Mouse (Mus musculus): ENCODE measurements around the gene Ciart. TPM values are rescaled to one million over a fixed set of nuclear protein-coding genes. Genes with fewer than 3 reads are reported as not detected.
"Not testable (repeated sequence)": the region's sequence is repeated elsewhere in the genome, so short reads cannot be mapped to it uniquely, and the experiment has no call there.

Gene Ciart
- total and polyA plus RNA-seq, 2 experiments = 1.7 to 19.5 TPM

DNA sequence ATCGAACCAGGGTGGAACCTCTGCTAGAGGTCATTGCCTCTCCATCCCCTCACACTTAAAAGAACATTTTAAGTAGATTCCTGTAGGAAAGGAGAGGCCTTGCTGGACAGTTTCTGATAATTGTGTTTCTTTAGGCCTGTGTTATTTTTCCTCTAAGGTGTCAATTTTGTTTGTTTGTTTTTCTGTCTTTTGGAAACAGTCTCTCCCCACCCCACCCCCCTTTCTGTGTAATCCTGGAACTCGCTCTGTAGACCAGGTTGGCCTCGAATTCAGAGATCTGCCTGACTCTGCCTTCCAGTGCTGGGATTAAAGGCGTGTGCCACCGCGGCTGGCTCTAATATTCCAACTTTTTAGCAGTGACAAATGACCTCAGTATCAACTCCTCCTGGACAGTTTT is 46.2 kb upstream of the Ciart start:
- DNase-seq (ENCODE audit: extremely low read depth, low read depth, low spot score) = no peak
- TF ChIP-seq CTCF (IDR thresholded peaks at IDR 0.05; ENCODE audit: low read depth, low read length) (no peak), POLR2A (IDR thresholded peaks at IDR 0.05; ENCODE audit: extremely low read depth, insufficient read depth, low read length) (no peak)
- H3K9ac ChIP-seq (ENCODE audit: low read depth, low read length) = no peak overlapping the region
- no peaks in the 10 kb centered on the region for H3K36me3 ChIP-seq (ENCODE audit: control insufficient read depth, insufficient read depth, low read length)
- peaks cover 4% of the 10 kb centered on the region; the same call in 1 of the 2 replicates for H3K79me2 ChIP-seq (ENCODE audit: control insufficient read depth, insufficient read depth, low read length)
- H3K27ac ChIP-seq (replicated peaks; ENCODE audit: insufficient read depth, low read depth, low read length) = no peak overlapping the region
- peaks cover 2% of the 10 kb centered on the region for H3K4me1 ChIP-seq (ENCODE audit: control insufficient read depth, insufficient read depth, low read length)
- 62% methylated on average over 6 of the region's 6 CpGs for WGBS
- no peak overlapping the region for H3K4me3 ChIP-seq (ENCODE audit: insufficient read depth, low read depth, low read length)
- no peaks in the 10 kb centered on the region for H3K27me3 ChIP-seq (ENCODE audit: control insufficient read depth, insufficient read depth, low read length)

DNA sequence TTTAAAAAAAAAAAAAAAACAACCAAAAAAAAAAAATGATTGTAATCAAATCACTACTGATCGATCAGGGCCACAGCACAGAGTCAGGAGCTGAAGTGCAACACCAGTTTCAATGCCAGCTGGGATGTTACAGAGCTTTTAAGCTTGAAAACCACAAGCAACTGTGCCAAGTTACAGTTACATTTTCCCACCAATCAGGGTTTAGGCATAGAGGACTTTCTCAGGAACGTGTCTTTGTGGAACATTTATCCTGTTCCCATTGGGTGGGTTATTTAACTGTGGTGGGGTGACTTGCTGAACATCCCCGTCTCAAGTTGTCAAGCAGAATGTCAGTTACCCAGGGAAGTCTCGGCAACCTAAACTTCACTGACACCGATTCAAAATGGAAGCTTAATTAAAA is 43.0 kb upstream of the Ciart start:
- Histone ChIP-seq H3K36me3 (ENCODE audit: control insufficient read depth, insufficient read depth, low read length) (no peaks in the 10 kb centered on the region), H3K27me3 (ENCODE audit: control insufficient read depth, insufficient read depth, low read length) (no peaks in the 10 kb centered on the region), H3K9ac (ENCODE audit: low read depth, low read length) (no peak overlapping the region), H3K27ac (replicated peaks; ENCODE audit: insufficient read depth, low read depth, low read length) (no peak overlapping the region), H3K79me2 (ENCODE audit: control insufficient read depth, insufficient read depth, low read length) (peaks cover 4% of the 10 kb centered on the region; the same call in 1 of the 2 replicates), H3K4me1 (ENCODE audit: control insufficient read depth, insufficient read depth, low read length) (peaks cover 2% of the 10 kb centered on the region), H3K4me3 (ENCODE audit: insufficient read depth, low read depth, low read length) (no peak overlapping the region)
- no peak for DNase-seq (ENCODE audit: extremely low read depth, low read depth, low spot score)
- TF ChIP-seq CTCF (IDR thresholded peaks at IDR 0.05; ENCODE audit: low read depth, low read length) = no peak
- no peak for TF ChIP-seq POLR2A (IDR thresholded peaks at IDR 0.05; ENCODE audit: extremely low read depth, insufficient read depth, low read length)
- 92% methylated on average over 5 of the region's 5 CpGs for WGBS

DNA sequence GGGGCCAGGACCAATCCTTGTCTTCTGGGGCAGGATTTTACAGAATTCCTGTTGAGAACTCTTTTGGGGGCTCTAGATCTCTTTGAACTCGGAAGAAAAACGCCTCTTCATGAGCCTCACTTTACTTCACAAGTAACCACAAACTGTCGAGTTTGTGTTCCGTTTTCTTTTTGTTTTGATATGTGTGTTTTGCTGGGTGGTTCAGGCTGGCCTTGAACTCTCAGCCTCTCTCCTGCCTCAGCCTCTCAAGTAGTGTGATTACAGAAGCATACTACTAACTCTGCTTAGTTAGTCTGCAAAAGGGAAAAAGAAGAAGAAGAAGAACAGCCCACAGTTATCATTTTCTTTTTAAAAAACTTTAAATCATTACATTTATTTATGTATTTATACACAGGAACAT is 42.1 kb upstream of the Ciart start:
- H3K9ac ChIP-seq (ENCODE audit: low read depth, low read length) = no peak overlapping the region
- no peak for TF ChIP-seq POLR2A (IDR thresholded peaks at IDR 0.05; ENCODE audit: extremely low read depth, insufficient read depth, low read length)
- TF ChIP-seq CTCF (IDR thresholded peaks at IDR 0.05; ENCODE audit: low read depth, low read length) = no peak
- H3K4me3 ChIP-seq (ENCODE audit: insufficient read depth, low read depth, low read length) = no peak overlapping the region
- H3K79me2 ChIP-seq (ENCODE audit: control insufficient read depth, insufficient read depth, low read length) = no peaks in the 10 kb centered on the region
- no peaks in the 10 kb centered on the region for H3K27me3 ChIP-seq (ENCODE audit: control insufficient read depth, insufficient read depth, low read length)
- H3K36me3 ChIP-seq (ENCODE audit: control insufficient read depth, insufficient read depth, low read length) = no peaks in the 10 kb centered on the region
- 57% methylated on average over 4 of the region's 4 CpGs for WGBS
- no peak overlapping the region for H3K27ac ChIP-seq (replicated peaks; ENCODE audit: insufficient read depth, low read depth, low read length)
- peaks cover 2% of the 10 kb centered on the region for H3K4me1 ChIP-seq (ENCODE audit: control insufficient read depth, insufficient read depth, low read length)
- no peak for DNase-seq (ENCODE audit: extremely low read depth, low read depth, low spot score)

DNA sequence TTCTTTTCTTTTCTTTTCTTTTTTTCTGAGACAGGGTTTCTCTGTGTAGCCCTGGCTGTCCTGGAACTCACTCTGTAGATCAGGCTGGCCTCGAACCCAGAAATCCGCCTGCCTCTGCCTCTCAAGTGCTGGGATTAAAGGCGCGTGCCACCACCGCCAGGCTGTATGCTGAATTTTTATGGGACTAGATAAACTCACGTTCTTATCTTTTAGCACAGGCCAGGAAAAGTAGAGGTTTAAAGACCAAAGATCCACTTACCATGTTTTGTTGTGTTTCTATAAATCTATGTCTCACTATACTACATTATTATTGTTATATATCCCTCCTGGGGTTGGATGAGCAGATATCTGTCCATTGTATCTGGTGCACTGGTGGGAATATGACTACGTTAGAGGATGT is 41.4 kb upstream of the Ciart start:
- DNase-seq (ENCODE audit: extremely low read depth, low read depth, low spot score); H3K79me2 ChIP-seq (ENCODE audit: control insufficient read depth, insufficient read depth, low read length); H3K27ac ChIP-seq (replicated peaks; ENCODE audit: insufficient read depth, low read depth, low read length); H3K4me1 ChIP-seq (ENCODE audit: control insufficient read depth, insufficient read depth, low read length); H3K27me3 ChIP-seq (ENCODE audit: control insufficient read depth, insufficient read depth, low read length); H3K4me3 ChIP-seq (ENCODE audit: insufficient read depth, low read depth, low read length); H3K36me3 ChIP-seq (ENCODE audit: control insufficient read depth, insufficient read depth, low read length); H3K9ac ChIP-seq (ENCODE audit: low read depth, low read length): not testable (repeated sequence)
- WGBS = 92% methylated on average over 7 of the region's 7 CpGs

DNA sequence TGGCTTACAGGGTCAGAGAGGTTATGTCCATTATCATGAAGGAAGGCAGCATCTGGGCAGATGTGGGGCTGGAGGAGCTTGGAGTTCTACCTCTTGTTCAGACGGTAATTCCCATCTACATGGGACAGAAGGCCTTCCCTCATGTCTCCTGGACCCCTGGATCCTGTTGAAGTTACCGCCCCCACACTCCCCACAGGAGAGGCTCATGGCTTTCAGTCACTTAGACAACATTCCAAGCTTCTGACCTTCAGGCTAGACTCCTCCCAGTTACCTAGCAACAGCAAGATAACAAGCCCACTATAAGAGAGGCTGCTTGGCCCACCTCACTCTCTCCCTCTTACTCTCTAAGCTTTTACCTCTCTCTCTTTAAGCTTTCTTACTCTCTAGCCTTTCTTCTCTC is 38.5 kb upstream of the Ciart start:
- H3K9ac ChIP-seq (ENCODE audit: low read depth, low read length); H3K36me3 ChIP-seq (ENCODE audit: control insufficient read depth, insufficient read depth, low read length); H3K4me3 ChIP-seq (ENCODE audit: insufficient read depth, low read depth, low read length); H3K27me3 ChIP-seq (ENCODE audit: control insufficient read depth, insufficient read depth, low read length); H3K4me1 ChIP-seq (ENCODE audit: control insufficient read depth, insufficient read depth, low read length); H3K27ac ChIP-seq (replicated peaks; ENCODE audit: insufficient read depth, low read depth, low read length); DNase-seq (ENCODE audit: extremely low read depth, low read depth, low spot score); H3K79me2 ChIP-seq (ENCODE audit: control insufficient read depth, insufficient read depth, low read length): not testable (repeated sequence)
- WGBS = 81% methylated on average over 2 of the region's 2 CpGs

DNA sequence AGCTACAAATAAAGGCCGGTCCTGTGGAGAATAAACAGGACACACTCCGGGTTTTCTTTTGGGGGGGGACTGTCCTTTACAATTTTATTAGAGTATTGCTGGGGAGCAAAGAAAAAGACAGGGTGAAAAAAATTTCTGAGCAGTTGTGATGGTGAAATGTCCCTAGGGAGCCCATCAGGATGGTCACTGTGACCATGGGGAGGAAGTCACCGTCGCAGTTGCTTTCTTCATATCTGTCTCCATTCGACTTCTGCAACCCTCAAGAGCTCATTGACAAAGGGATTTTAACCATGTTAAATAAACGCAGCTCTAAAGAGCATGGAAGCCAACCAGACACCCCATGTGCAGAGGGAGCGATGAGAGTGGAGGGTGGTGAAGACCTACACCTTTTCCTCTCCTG is 34.7 kb upstream of the Ciart start:
- H3K36me3 ChIP-seq (ENCODE audit: control insufficient read depth, insufficient read depth, low read length) = no peaks in the 10 kb centered on the region
- DNase-seq (ENCODE audit: extremely low read depth, low read depth, low spot score) = no peak
- H3K4me3 ChIP-seq (ENCODE audit: insufficient read depth, low read depth, low read length) = no peak overlapping the region
- H3K27ac ChIP-seq (replicated peaks; ENCODE audit: insufficient read depth, low read depth, low read length) = no peak overlapping the region
- no peaks in the 10 kb centered on the region for H3K27me3 ChIP-seq (ENCODE audit: control insufficient read depth, insufficient read depth, low read length)
- 74% methylated on average over 7 of the region's 7 CpGs for whole genome bisulfite sequencing
- TF ChIP-seq POLR2A (IDR thresholded peaks at IDR 0.05; ENCODE audit: extremely low read depth, insufficient read depth, low read length) (no peak), CTCF (IDR thresholded peaks at IDR 0.05; ENCODE audit: low read depth, low read length) (no peak)
- H3K79me2 ChIP-seq (ENCODE audit: control insufficient read depth, insufficient read depth, low read length) = no peaks in the 10 kb centered on the region
- no peak overlapping the region for H3K9ac ChIP-seq (ENCODE audit: low read depth, low read length)
- H3K4me1 ChIP-seq (ENCODE audit: control insufficient read depth, insufficient read depth, low read length) = no peaks in the 10 kb centered on the region

Measured in liver, adult 2 months (tissue).